Mouse (Mus musculus): ENCODE results near the gene Olfr1166. TPM values are rescaled to one million over a fixed set of nuclear protein-coding genes. Genes with fewer than 3 reads are reported as not detected.
"Not testable (repeated sequence)": the region's sequence is repeated elsewhere in the genome, so short reads cannot be mapped to it uniquely, and the experiment has no call there.

Gene Olfr1166
- polyA plus RNA-seq (2015; fragmentation: Nextera tagmentation; extraction: Ambion mirVana), result not detected in 2 replicates

GRCm38 (mm10) chr2:88128172-88128571 lies at the start of gene Olfr1166:
TSS of gene Olfr1166 (minus strand) at chr2:88128272.
- H3K9me3 ChIP-seq (replicated peaks), result no peaks in the 10 kb centered on the region
- no peak within 1 kb of the TSS for H3K4me3 ChIP-seq
- no peaks in the 10 kb centered on the region for H3K27me3 ChIP-seq
- no peak within 1 kb of the TSS for H3K9ac ChIP-seq
- WGBS, result 84% methylated on average over 1 of the region's 1 CpGs
- H3K27ac ChIP-seq, result no peak within 1 kb of the TSS
- no peak for ATAC-seq (replicated peaks; ENCODE audit: insufficient number of reproducible peaks, insufficient read depth, low FRiP score, low read depth)
- H3K4me2 ChIP-seq, result no peak within 1 kb of the TSS
- H3K36me3 ChIP-seq, result no peaks in the 10 kb centered on the region
- no peaks in the 10 kb centered on the region for H3K4me1 ChIP-seq (replicated peaks)

- not testable (repeated sequence) for H3K4me3 ChIP-seq; H3K9ac ChIP-seq; H3K27me3 ChIP-seq; H3K36me3 ChIP-seq; H3K9me3 ChIP-seq (replicated peaks); H3K4me1 ChIP-seq (replicated peaks); H3K4me2 ChIP-seq; ATAC-seq (replicated peaks; ENCODE audit: insufficient number of reproducible peaks, insufficient read depth, low FRiP score, low read depth); H3K27ac ChIP-seq
- WGBS, result 71% methylated on average over 1 of the region's 1 CpGs
Measured at GRCm38 (mm10) chr2:88155093-88155492, 27.0 kb upstream of the Olfr1166 start, which contains the start of gene Olfr1167. TSS of gene Olfr1167 (minus strand) at chr2:88155193.

- Histone ChIP-seq H3K4me2 (no peak within 1 kb of the TSS), H3K4me3 (no peak within 1 kb of the TSS), H3K27ac (no peak within 1 kb of the TSS), H3K9me3 (replicated peaks) (no peaks in the 10 kb centered on the region), H3K4me1 (replicated peaks) (no peaks in the 10 kb centered on the region), H3K27me3 (no peaks in the 10 kb centered on the region), H3K9ac (no peak within 1 kb of the TSS), H3K36me3 (no peaks in the 10 kb centered on the region)
- 61% methylated on average over 4 of the region's 4 CpGs for WGBS
- no peak for ATAC-seq (replicated peaks; ENCODE audit: insufficient number of reproducible peaks, insufficient read depth, low FRiP score, low read depth)
Measured at GRCm38 (mm10) chr2:88093866-88094265, 34.2 kb downstream of the Olfr1166 start, which contains the start of gene Olfr1164. TSS of gene Olfr1164 (minus strand) at chr2:88093966.

Other genes with a start within 250 kb of the Olfr1166 start
- gene Olfr1153, start 233.3 kb downstream of the Olfr1166 start, polyA plus RNA-seq (2015; fragmentation: Nextera tagmentation; extraction: Ambion mirVana), result not detected in 2 replicates
- gene Olfr1154, start 223.1 kb downstream of the Olfr1166 start, polyA plus RNA-seq (2015; fragmentation: Nextera tagmentation; extraction: Ambion mirVana), result not detected in 2 replicates
- not detected in 2 replicates for gene Olfr1155, start 183.1 kb downstream of the Olfr1166 start, polyA plus RNA-seq (2015; fragmentation: Nextera tagmentation; extraction: Ambion mirVana)
- not detected in 2 replicates for gene Olfr1156, start 175.2 kb downstream of the Olfr1166 start, polyA plus RNA-seq (2015; fragmentation: Nextera tagmentation; extraction: Ambion mirVana)
- not detected in 2 replicates for gene Olfr1157, start 160.0 kb downstream of the Olfr1166 start, polyA plus RNA-seq (2015; fragmentation: Nextera tagmentation; extraction: Ambion mirVana)
- not detected in 2 replicates for gene Olfr74, start 153.6 kb downstream of the Olfr1166 start, polyA plus RNA-seq (2015; fragmentation: Nextera tagmentation; extraction: Ambion mirVana)
- gene Olfr1158, start 138.2 kb downstream of the Olfr1166 start, polyA plus RNA-seq (2015; fragmentation: Nextera tagmentation; extraction: Ambion mirVana), result not detected in 2 replicates
- gene Olfr1160, start 120.0 kb downstream of the Olfr1166 start, polyA plus RNA-seq (2015; fragmentation: Nextera tagmentation; extraction: Ambion mirVana), result not detected in 2 replicates
- not detected in 2 replicates for gene Olfr1161, start 105.5 kb downstream of the Olfr1166 start, polyA plus RNA-seq (2015; fragmentation: Nextera tagmentation; extraction: Ambion mirVana)
- not detected in 2 replicates for gene Olfr73, start 90.6 kb downstream of the Olfr1166 start, polyA plus RNA-seq (2015; fragmentation: Nextera tagmentation; extraction: Ambion mirVana)
- not detected in 2 replicates for gene Olfr1162, start 77.1 kb downstream of the Olfr1166 start, polyA plus RNA-seq (2015; fragmentation: Nextera tagmentation; extraction: Ambion mirVana)
- gene Olfr1163, start 56.4 kb downstream of the Olfr1166 start, polyA plus RNA-seq (2015; fragmentation: Nextera tagmentation; extraction: Ambion mirVana), result not detected in 2 replicates
- gene Olfr1164, start 34.3 kb downstream of the Olfr1166 start, polyA plus RNA-seq (2015; fragmentation: Nextera tagmentation; extraction: Ambion mirVana), result not detected in 2 replicates
- not detected in 2 replicates for gene Olfr1167, start 26.9 kb upstream of the Olfr1166 start, polyA plus RNA-seq (2015; fragmentation: Nextera tagmentation; extraction: Ambion mirVana)
- not detected in 2 replicates for gene Olfr1168, start 53.6 kb upstream of the Olfr1166 start, polyA plus RNA-seq (2015; fragmentation: Nextera tagmentation; extraction: Ambion mirVana)
- not detected in 2 replicates for gene Olfr1170, start 100.1 kb upstream of the Olfr1166 start, polyA plus RNA-seq (2015; fragmentation: Nextera tagmentation; extraction: Ambion mirVana)
- not detected in 2 replicates for gene Olfr1173, start 151.6 kb upstream of the Olfr1166 start, polyA plus RNA-seq (2015; fragmentation: Nextera tagmentation; extraction: Ambion mirVana)
- gene Olfr1174-ps, start 186.9 kb upstream of the Olfr1166 start, polyA plus RNA-seq (2015; fragmentation: Nextera tagmentation; extraction: Ambion mirVana), result not detected in 2 replicates
- not detected in 2 replicates for gene Olfr1175-ps, start 198.9 kb upstream of the Olfr1166 start, polyA plus RNA-seq (2015; fragmentation: Nextera tagmentation; extraction: Ambion mirVana)
- not detected in 2 replicates for gene Olfr1176, start 208.4 kb upstream of the Olfr1166 start, polyA plus RNA-seq (2015; fragmentation: Nextera tagmentation; extraction: Ambion mirVana)
- not detected in 2 replicates for gene Olfr1177-ps, start 218.2 kb upstream of the Olfr1166 start, polyA plus RNA-seq (2015; fragmentation: Nextera tagmentation; extraction: Ambion mirVana)